Comparison of ENCODE assay signal across 8 mouse cellular contexts in genomic region chr9:61965411-61965930, GRCm38 (mm10). TPM values are rescaled to one million over a fixed set of nuclear protein-coding genes. Genes with fewer than 3 reads are reported as not detected.
DNase-seq lines count a peak whose midpoint lies in the region; ATAC-seq lines count a peak whose summit lies in the region.

No protein-coding gene starts in this region.

- no peak overlapping the region for H3K9ac ChIP-seq in intestine, embryonic 15.5 days
- no peak overlapping the region for H3K9ac ChIP-seq in midbrain, embryonic 16.5 days (ENCODE audit: low read depth, low read length)

- peak; percentile 52; the same call in 1 of the 2 replicates for ATAC-seq in intestine, embryonic 15.5 days
- peak; percentile 64; the same call in 1 of the 2 replicates for ATAC-seq in midbrain, embryonic 16.5 days

- H3K4me3 ChIP-seq in intestine, embryonic 15.5 days (replicated peaks): no peak overlapping the region
- no peak overlapping the region for H3K4me3 ChIP-seq in limb, embryonic 10.5 days
- no peak overlapping the region for H3K4me3 ChIP-seq in midbrain, embryonic 16.5 days (ENCODE audit: low read depth, low read length)

- H3K27ac ChIP-seq in intestine, embryonic 15.5 days: no peak overlapping the region
- H3K27ac ChIP-seq in limb, embryonic 10.5 days: peak overlapping the region; percentile 66
- no peak overlapping the region for H3K27ac ChIP-seq in midbrain, embryonic 16.5 days (ENCODE audit: low read length)

- no peaks in the 10 kb centered on the region for H3K9me3 ChIP-seq in intestine, embryonic 15.5 days
- H3K9me3 ChIP-seq in limb, embryonic 10.5 days (replicated peaks): no peaks in the 10 kb centered on the region
- no peaks in the 10 kb centered on the region for H3K9me3 ChIP-seq in midbrain, embryonic 16.5 days (replicated peaks; ENCODE audit: control insufficient read depth, low read length, poor library complexity, severe bottlenecking)

- 42% methylated on average over 4 of the region's 4 CpGs for WGBS in intestine, embryonic 15.5 days
- WGBS in limb, embryonic 10.5 days: 48% methylated on average over 4 of the region's 4 CpGs
- WGBS in midbrain, embryonic 16.5 days: 42% methylated on average over 4 of the region's 4 CpGs

- H3K4me2 ChIP-seq in intestine, embryonic 15.5 days (replicated peaks): no peak overlapping the region
- H3K4me2 ChIP-seq in midbrain, embryonic 16.5 days (ENCODE audit: low read length): no peak overlapping the region

- DNase-seq in spleen, adult 18-20 months: peak; percentile 54 to 71
- DNase-seq in spleen, adult 12 weeks (ENCODE audit: low spot score): no peak
- DNase-seq in cerebellum, postnatal 14 days: peak; percentile 79 to 86
- DNase-seq in frontal cortex, postnatal 36 days (ENCODE audit: low spot score in 2 of 2): peak; percentile 74
- peak; percentile 73 for DNase-seq in limb, embryonic 10.5 days (ENCODE audit: low spot score)
- peak; percentile 49 to 68 for DNase-seq in spleen, postnatal 14 days (ENCODE audit: low spot score in 2 of 2)

- peaks cover 9% of the 10 kb centered on the region for H3K4me1 ChIP-seq in intestine, embryonic 15.5 days (replicated peaks)
- H3K4me1 ChIP-seq in limb, embryonic 10.5 days: peaks cover 21% of the 10 kb centered on the region
- H3K4me1 ChIP-seq in midbrain, embryonic 16.5 days (ENCODE audit: control insufficient read depth, insufficient read depth, low read length): no peaks in the 10 kb centered on the region

- no peaks in the 10 kb centered on the region for H3K27me3 ChIP-seq in intestine, embryonic 15.5 days (replicated peaks)
- no peaks in the 10 kb centered on the region for H3K27me3 ChIP-seq in limb, embryonic 10.5 days (ENCODE audit: low read depth, poor library complexity, severe bottlenecking)
- no peaks in the 10 kb centered on the region for H3K27me3 ChIP-seq in midbrain, embryonic 16.5 days (ENCODE audit: control insufficient read depth, insufficient read depth, low read depth, low read length)

- H3K36me3 ChIP-seq in intestine, embryonic 15.5 days: no peaks in the 10 kb centered on the region
- H3K36me3 ChIP-seq in limb, embryonic 10.5 days: no peaks in the 10 kb centered on the region
- H3K36me3 ChIP-seq in midbrain, embryonic 16.5 days (ENCODE audit: control insufficient read depth, insufficient read depth, low read length): no peaks in the 10 kb centered on the region

RNA-seq across cellular contexts. Expression of gene Kif23, which starts 18.9 kb away (rescaled TPM):
- 83.2 and 92.6 TPM in 2 replicates for polyA plus RNA-seq in intestine, embryonic 15.5 days (2015; fragmentation: Nextera tagmentation; extraction: Ambion mirVana)
- 102 and 117 TPM in 2 replicates for polyA plus RNA-seq in limb, embryonic 10.5 days (2016; fragmentation: Nextera tagmentation; extraction: Ambion mirVana)
- 10.1 and 12.9 TPM in 2 replicates for polyA plus RNA-seq in midbrain, embryonic 16.5 days (2015; fragmentation: Nextera tagmentation; extraction: Ambion mirVana)

RNA-seq across cellular contexts. Expression of gene Rplp1, which starts 51.1 kb away (rescaled TPM):
- 1,374 and 1,471 TPM in 2 replicates for polyA plus RNA-seq in intestine, embryonic 15.5 days (2015; fragmentation: Nextera tagmentation; extraction: Ambion mirVana)
- 1,122 and 1,351 TPM in 2 replicates for polyA plus RNA-seq in limb, embryonic 10.5 days (2016; fragmentation: Nextera tagmentation; extraction: Ambion mirVana)
- polyA plus RNA-seq in midbrain, embryonic 16.5 days (2015; fragmentation: Nextera tagmentation; extraction: Ambion mirVana): 818 and 819 TPM in 2 replicates
